Mouse (Mus musculus) lung, adult 2 months (tissue): ENCODE data around the gene Il1f5.

Experiments
- CTCF ChIP-seq: fragments of 200-500 bp; IDR thresholded peaks from 2 replicates; pipeline ENCODE4 v1.5.1; 2011; ENCODE audit warnings: mild to moderate bottlenecking, low read length, control low read depth; ENCODE audit not compliant: insufficient read depth
- POLR2A ChIP-seq: fragments of 200-500 bp; IDR thresholded peaks from 2 replicates; pipeline ENCODE4 v1.6.1; 2011; ENCODE audit warnings: low read depth, mild to moderate bottlenecking, control low read depth, low read length, borderline replicate concordance; ENCODE audit errors: extremely low read depth

- TF ChIP-seq CTCF = no peak
- TF ChIP-seq POLR2A = no peak
Measured at GRCm38 (mm10) chr2:24311302-24312001, 34.7 kb downstream of the Il1f5 start.
